Mouse (Mus musculus) kidney, adult 8-10 months (tissue): ENCODE measurements around the gene Gorasp2.

Experiments used
- DNase-seq, 2 experiments: peaks; one replicate each; pipeline ENCODE4 v3.0.0; 2022

Gene Gorasp2

GRCm38 (mm10) chr2:70661715-70662495 lies 529 bp downstream of the Gorasp2 start, which contains the start of gene Gm26558:
TSS of gene Gm26558 (minus strand) at chr2:70662108.
- DNase-seq = peak; percentile 27 to 47

- no peak for DNase-seq
Observed at GRCm38 (mm10) chr2:70663764-70664163, 2.4 kb downstream of the Gorasp2 start.

- no peak for DNase-seq
Observed at GRCm38 (mm10) chr2:70667016-70667415, 5.6 kb downstream of the Gorasp2 start.

GRCm38 (mm10) chr2:70669241-70669640 lies 7.9 kb downstream of the Gorasp2 start:
- DNase-seq = no peak

GRCm38 (mm10) chr2:70669896-70670295 lies 8.5 kb downstream of the Gorasp2 start:
- DNase-seq = no peak

- DNase-seq = no peak
Observed at GRCm38 (mm10) chr2:70672476-70672875, 11.1 kb downstream of the Gorasp2 start.

- DNase-seq = no peak
Observed at GRCm38 (mm10) chr2:70673445-70674126, 12.2 kb downstream of the Gorasp2 start.

- DNase-seq = no peak
Observed at GRCm38 (mm10) chr2:70682324-70682723, 20.9 kb downstream of the Gorasp2 start.

- DNase-seq = no peak
Observed at GRCm38 (mm10) chr2:70688454-70689078, 27.2 kb downstream of the Gorasp2 start.

- no peak for DNase-seq
Observed at GRCm38 (mm10) chr2:70690195-70690594, 28.8 kb downstream of the Gorasp2 start.

- DNase-seq = no peak
Observed at GRCm38 (mm10) chr2:70695712-70696111, 34.3 kb downstream of the Gorasp2 start.

GRCm38 (mm10) chr2:70700851-70701250 lies 39.5 kb downstream of the Gorasp2 start:
- DNase-seq = no peak

GRCm38 (mm10) chr2:70701571-70701970 lies 40.2 kb downstream of the Gorasp2 start:
- no peak for DNase-seq

- DNase-seq = no peak
Observed at GRCm38 (mm10) chr2:70702403-70702802, 41.0 kb downstream of the Gorasp2 start.

GRCm38 (mm10) chr2:70708986-70709730 lies 47.8 kb downstream of the Gorasp2 start:
- DNase-seq = no peak

GRCm38 (mm10) chr2:70710236-70710635 lies 48.9 kb downstream of the Gorasp2 start:
- no peak for DNase-seq

- DNase-seq = no peak
Observed at GRCm38 (mm10) chr2:70710878-70711277, 49.5 kb downstream of the Gorasp2 start.

GRCm38 (mm10) chr2:70723610-70724243 lies 62.4 kb downstream of the Gorasp2 start:
- DNase-seq = no peak

- no peak for DNase-seq
Observed at GRCm38 (mm10) chr2:70727089-70727488, 65.7 kb downstream of the Gorasp2 start.

- DNase-seq = no peak
Observed at GRCm38 (mm10) chr2:70735534-70735933, 74.2 kb downstream of the Gorasp2 start.

- no peak for DNase-seq
Observed at GRCm38 (mm10) chr2:70736008-70736407, 74.6 kb downstream of the Gorasp2 start.

- DNase-seq = no peak
Observed at GRCm38 (mm10) chr2:70741901-70742300, 80.5 kb downstream of the Gorasp2 start.

GRCm38 (mm10) chr2:70742588-70742987 lies 81.2 kb downstream of the Gorasp2 start:
- DNase-seq = no peak
